Mouse (Mus musculus): ENCODE results near the gene Cdsn. TPM values are rescaled to one million over a fixed set of nuclear protein-coding genes. Genes with fewer than 3 reads are reported as not detected.
"Not testable (repeated sequence)": the region's sequence is repeated elsewhere in the genome, so short reads cannot be mapped to it uniquely, and the experiment has no call there.

Cdsn gene
- total and polyA plus RNA-seq, 2 experiments from 2014 or later = 0.23 to 0.48 TPM

DNA sequence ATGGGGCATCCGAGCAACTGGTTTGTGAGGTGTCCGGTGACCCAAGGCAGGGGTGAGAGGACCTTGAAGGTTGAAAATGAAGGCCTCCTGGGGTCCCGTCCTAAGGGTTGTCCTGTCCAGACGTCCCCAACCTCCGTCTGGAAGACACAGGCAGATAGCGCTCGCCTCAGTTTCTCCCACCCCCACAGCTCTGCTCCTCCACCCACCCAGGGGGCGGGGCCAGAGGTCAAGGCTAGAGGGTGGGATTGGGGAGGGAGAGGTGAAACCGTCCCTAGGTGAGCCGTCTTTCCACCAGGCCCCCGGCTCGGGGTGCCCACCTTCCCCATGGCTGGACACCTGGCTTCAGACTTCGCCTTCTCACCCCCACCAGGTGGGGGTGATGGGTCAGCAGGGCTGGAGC is 46.2 kb upstream of the Cdsn start, which contains the start of gene Pou5f1:
TSS of gene Pou5f1 (plus strand) at position 243 of the 400 bp plus-strand sequence.
- Histone ChIP-seq H3K36me3 (replicated peaks; ENCODE audit: control insufficient read depth, insufficient read depth, low read length) (no peaks in the 10 kb centered on the region), H3K27me3 (ENCODE audit: control insufficient read depth, insufficient read depth, low read length) (peaks cover 49% of the 10 kb centered on the region), H3K9me3 (replicated peaks; ENCODE audit: control insufficient read depth, low read length) (no peaks in the 10 kb centered on the region), H3K4me3 (ENCODE audit: low read depth, low read length) (no peak within 1 kb of the TSS), H3K4me1 (ENCODE audit: control insufficient read depth, insufficient read depth) (no peaks in the 10 kb centered on the region), H3K27ac (ENCODE audit: low read depth) (no peak within 1 kb of the TSS), H3K4me2 (ENCODE audit: low read depth, low read length) (no peak within 1 kb of the TSS), H3K9ac (replicated peaks; ENCODE audit: low read depth, low read length) (no peak within 1 kb of the TSS)
- TF ChIP-seq CTCF (IDR thresholded peaks at IDR 0.05; ENCODE audit: low read depth) = no peak
- TF ChIP-seq EP300 (IDR thresholded peaks at IDR 0.05; ENCODE audit: low read depth) = no peak
- ATAC-seq (ENCODE audit: insufficient read depth, low read depth) (no peak), DNase-seq (ENCODE audit: low spot score) (no peak)
- WGBS = 50% methylated on average over 13 of the region's 13 CpGs

DNA sequence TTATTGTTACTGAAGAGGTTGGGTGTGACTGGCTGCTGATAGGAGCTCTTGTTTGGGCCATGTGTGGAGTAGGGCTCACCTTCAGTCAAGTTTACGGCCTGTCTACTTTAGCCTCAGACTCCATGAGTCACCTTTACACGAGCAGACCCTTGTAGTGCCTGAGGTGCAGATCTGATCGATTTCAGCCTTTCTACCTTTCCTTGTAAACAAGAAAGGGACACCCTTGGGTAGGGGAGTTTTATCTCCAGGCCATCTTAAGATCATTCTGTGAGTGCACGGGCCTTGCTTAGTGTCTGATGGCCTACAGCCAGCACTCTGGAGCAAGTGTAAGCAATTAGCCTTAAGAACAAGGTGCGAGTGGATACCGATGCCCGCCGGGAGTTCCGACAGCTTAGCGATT is 45.0 kb upstream of the Cdsn start:
- Histone ChIP-seq H3K4me1 (ENCODE audit: control insufficient read depth, insufficient read depth) (no peaks in the 10 kb centered on the region), H3K27me3 (ENCODE audit: control insufficient read depth, insufficient read depth, low read length) (peaks cover 49% of the 10 kb centered on the region), H3K27ac (ENCODE audit: low read depth) (no peak overlapping the region), H3K9me3 (replicated peaks; ENCODE audit: control insufficient read depth, low read length) (no peaks in the 10 kb centered on the region), H3K4me3 (ENCODE audit: low read depth, low read length) (no peak overlapping the region), H3K9ac (replicated peaks; ENCODE audit: low read depth, low read length) (no peak overlapping the region), H3K4me2 (ENCODE audit: low read depth, low read length) (no peak overlapping the region), H3K36me3 (replicated peaks; ENCODE audit: control insufficient read depth, insufficient read depth, low read length) (no peaks in the 10 kb centered on the region)
- ATAC-seq (ENCODE audit: insufficient read depth, low read depth) (no peak), DNase-seq (ENCODE audit: low spot score) (no peak)
- WGBS = 27% methylated on average over 10 of the region's 10 CpGs
- TF ChIP-seq EP300 (IDR thresholded peaks at IDR 0.05; ENCODE audit: low read depth) (no peak), CTCF (IDR thresholded peaks at IDR 0.05; ENCODE audit: low read depth) (no peak)

- Histone ChIP-seq H3K9ac (replicated peaks; ENCODE audit: low read depth, low read length) (no peak overlapping the region), H3K27ac (ENCODE audit: low read depth) (no peak overlapping the region), H3K4me2 (ENCODE audit: low read depth, low read length) (no peak overlapping the region), H3K4me3 (ENCODE audit: low read depth, low read length) (no peak overlapping the region), H3K36me3 (replicated peaks; ENCODE audit: control insufficient read depth, insufficient read depth, low read length) (no peaks in the 10 kb centered on the region; the same call in 1 of the 2 replicates), H3K27me3 (ENCODE audit: control insufficient read depth, insufficient read depth, low read length) (peaks cover 48% of the 10 kb centered on the region), H3K9me3 (replicated peaks; ENCODE audit: control insufficient read depth, low read length) (no peaks in the 10 kb centered on the region), H3K4me1 (ENCODE audit: control insufficient read depth, insufficient read depth) (no peaks in the 10 kb centered on the region)
- ATAC-seq (ENCODE audit: insufficient read depth, low read depth) (no peak), DNase-seq (ENCODE audit: low spot score) (no peak)
- 27% methylated on average over 13 of the region's 13 CpGs for WGBS
- TF ChIP-seq EP300 (IDR thresholded peaks at IDR 0.05; ENCODE audit: low read depth) (no peak), CTCF (IDR thresholded peaks at IDR 0.05; ENCODE audit: low read depth) (no peak)
Measured at GRCm38 (mm10) chr17:35507556-35508260, 44.2 kb upstream of the Cdsn start.

DNA sequence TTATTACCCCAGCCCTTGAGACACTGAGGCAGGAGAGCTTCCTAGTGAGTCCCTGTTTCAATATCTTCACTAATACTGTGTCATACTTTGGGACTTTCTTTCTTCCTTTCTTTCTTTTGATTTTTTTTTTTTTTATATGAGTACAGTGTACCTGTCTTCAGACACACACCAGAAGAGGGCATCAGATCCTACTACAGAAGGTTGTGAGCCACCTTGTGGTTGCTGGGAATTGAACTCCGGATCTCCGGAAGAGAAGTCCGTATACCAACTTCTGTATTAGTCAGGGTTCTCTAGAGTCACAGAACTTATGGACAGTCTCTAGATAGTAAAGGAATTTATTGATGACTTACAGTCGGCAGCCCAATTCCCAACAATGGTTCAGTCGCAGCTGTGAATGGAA is 43.6 kb upstream of the Cdsn start:
- H3K9me3 ChIP-seq (replicated peaks; ENCODE audit: control insufficient read depth, low read length); H3K4me3 ChIP-seq (ENCODE audit: low read depth, low read length); ATAC-seq (ENCODE audit: insufficient read depth, low read depth); H3K27ac ChIP-seq (ENCODE audit: low read depth); H3K36me3 ChIP-seq (replicated peaks; ENCODE audit: control insufficient read depth, insufficient read depth, low read length); DNase-seq (ENCODE audit: low spot score); H3K9ac ChIP-seq (replicated peaks; ENCODE audit: low read depth, low read length); H3K4me1 ChIP-seq (ENCODE audit: control insufficient read depth, insufficient read depth); H3K4me2 ChIP-seq (ENCODE audit: low read depth, low read length): not testable (repeated sequence)
- H3K27me3 ChIP-seq (ENCODE audit: control insufficient read depth, insufficient read depth, low read length) = peaks cover 47% of the 10 kb centered on the region
- 46% methylated on average over 5 of the region's 5 CpGs for WGBS

- H3K27me3 ChIP-seq (ENCODE audit: control insufficient read depth, insufficient read depth, low read length) = peaks cover 41% of the 10 kb centered on the region
- H3K4me1 ChIP-seq (ENCODE audit: control insufficient read depth, insufficient read depth) = no peaks in the 10 kb centered on the region
- no peak overlapping the region for H3K9ac ChIP-seq (replicated peaks; ENCODE audit: low read depth, low read length)
- peaks cover 3% of the 10 kb centered on the region; the same call in 1 of the 2 replicates for H3K36me3 ChIP-seq (replicated peaks; ENCODE audit: control insufficient read depth, insufficient read depth, low read length)
- H3K4me2 ChIP-seq (ENCODE audit: low read depth, low read length) = no peak overlapping the region
- ATAC-seq (ENCODE audit: insufficient read depth, low read depth) = no peak
- no peak overlapping the region for H3K27ac ChIP-seq (ENCODE audit: low read depth)
- H3K9me3 ChIP-seq (replicated peaks; ENCODE audit: control insufficient read depth, low read length) = no peaks in the 10 kb centered on the region
- H3K4me3 ChIP-seq (ENCODE audit: low read depth, low read length) = no peak overlapping the region
- TF ChIP-seq EP300 (IDR thresholded peaks at IDR 0.05; ENCODE audit: low read depth) (no peak), CTCF (IDR thresholded peaks at IDR 0.05; ENCODE audit: low read depth) (peak; percentile 63)
- DNase-seq (ENCODE audit: low spot score) = peak; percentile 34
- WGBS = 13% methylated on average over 8 of the region's 8 CpGs
Measured at GRCm38 (mm10) chr17:35509284-35509683, 42.6 kb upstream of the Cdsn start.
